Mouse (Mus musculus) hindbrain, embryonic 15.5 days (tissue): ENCODE data around the gene A630001G21Rik. TPM values are rescaled to one million over a fixed set of nuclear protein-coding genes. Genes with fewer than 3 reads are reported as not detected.

Source experiments
- ATAC-seq: fragments of 200-750 bp; cut with Nextera tagmentation; 2 replicates; pipeline ENCODE4 v1.8.0; 2017; ENCODE audit warnings: low read depth, moderate number of reproducible peaks, moderate TSS enrichment; ENCODE audit not compliant: low FRiP score
- H3K27ac ChIP-seq: fragments of 300-500 bp; sonication (generic); replicated peaks from 2 replicates; pipeline ENCODE4 v1.5.1; 2015; ENCODE audit warnings: mild to moderate bottlenecking, inconsistent platforms
- H3K27me3 ChIP-seq: fragments of 300-500 bp; sonication (generic); 2 replicates; pipeline ENCODE4 v1.6.1; 2015; ENCODE audit warnings: control low read depth, inconsistent platforms
- H3K36me3 ChIP-seq: fragments of 300-500 bp; sonication (generic); 2 replicates; pipeline ENCODE4 v1.6.1; 2015; ENCODE audit warnings: control low read depth, inconsistent platforms
- H3K4me1 ChIP-seq: fragments of 300-500 bp; sonication (generic); replicated peaks from 2 replicates; pipeline ENCODE4 v1.6.1; 2015; ENCODE audit warnings: control low read depth, inconsistent platforms
- H3K4me2 ChIP-seq: fragments of 300-500 bp; sonication (generic); 2 replicates; pipeline ENCODE4 v1.6.1; 2015; ENCODE audit warnings: moderate library complexity, mild to moderate bottlenecking, inconsistent platforms
- H3K4me3 ChIP-seq: fragments of 300-500 bp; sonication (generic); 2 replicates; pipeline ENCODE4 v1.5.1; 2015; ENCODE audit warnings: mild to moderate bottlenecking, inconsistent platforms
- H3K9ac ChIP-seq: fragments of 300-500 bp; sonication (generic); 2 replicates; pipeline ENCODE4 v1.6.1; 2015; ENCODE audit warnings: inconsistent platforms
- H3K9me3 ChIP-seq: fragments of 300-500 bp; sonication (generic); 2 replicates; pipeline ENCODE4 v1.6.1; 2016; ENCODE audit warnings: control low read depth, inconsistent platforms
- WGBS: fragments of 180-500 bp; shearing (Covaris S2); methylation state at CpG from one replicate; pipeline ENCODE4 v1.1.7; 2015; 5-methylcytosine and 5-hydroxymethylcytosine counted together
- microRNA-seq: library from miRNA; unstranded; fragments of <30 nt; microRNA quantifications from one replicate; pipeline ENCODE4, GENCODE M21; 2016
- polyA plus RNA-seq: library from polyadenylated mRNA; unstranded; fragments of >200 nt; fragmentation: Nextera tagmentation; extraction: Ambion mirVana; gene quantifications from 2 replicates; pipeline ENCODE4 v1.2.1, GENCODE M21; 2015

The A630001G21Rik gene
- polyA plus RNA-seq, 1 experiment from 2014 or later = 0.61 TPM

DNA sequence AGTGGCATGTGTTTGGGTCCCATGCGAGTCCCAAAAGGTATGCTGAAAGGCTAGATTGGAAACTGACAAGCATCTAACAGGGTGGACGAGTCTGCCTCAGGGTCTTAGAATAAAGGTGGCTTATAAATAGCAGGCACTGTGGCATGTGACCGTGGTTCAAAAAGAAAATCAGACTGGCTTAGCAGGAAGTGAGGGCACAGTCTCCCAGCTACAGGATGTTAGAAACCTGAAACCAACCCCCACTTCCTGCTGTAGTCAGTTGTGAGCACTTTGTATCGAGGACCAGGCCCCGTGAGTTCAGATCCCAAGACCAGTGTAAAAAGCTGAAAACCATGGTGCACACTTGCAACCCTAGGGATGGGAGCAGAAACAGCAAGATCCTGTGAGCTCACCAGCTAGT, 91.1 kb downstream of the A630001G21Rik start:
- H3K27me3 ChIP-seq = no peaks in the 10 kb centered on the region
- H3K4me3 ChIP-seq = no peak overlapping the region
- no peak overlapping the region for H3K27ac ChIP-seq
- H3K9ac ChIP-seq = no peak overlapping the region
- no peaks in the 10 kb centered on the region for H3K36me3 ChIP-seq
- 82% methylated on average over 5 of the region's 5 CpGs for WGBS
- H3K9me3 ChIP-seq = no peaks in the 10 kb centered on the region
- H3K4me1 ChIP-seq = no peaks in the 10 kb centered on the region
- no peak for ATAC-seq
- no peak overlapping the region for H3K4me2 ChIP-seq

DNA sequence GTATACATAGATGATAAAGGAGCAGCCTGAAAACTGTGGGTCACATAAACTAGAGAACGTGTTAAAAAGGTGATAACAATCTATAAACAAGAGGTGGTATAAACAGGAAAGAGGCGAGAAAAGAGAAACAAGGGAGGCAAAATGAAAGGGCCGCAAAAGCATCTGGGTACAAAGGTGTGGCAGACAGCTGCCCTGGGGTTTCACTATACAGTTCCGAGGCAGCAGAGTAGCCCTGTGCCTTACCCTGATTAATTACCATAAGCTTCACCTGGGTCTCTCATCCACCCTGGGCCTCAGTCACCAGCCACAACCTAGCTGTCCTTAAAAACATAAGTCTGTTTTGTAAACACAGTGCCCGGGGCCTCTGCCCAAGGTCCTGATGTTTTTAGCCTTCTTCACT, 91.8 kb downstream of the A630001G21Rik start:
- Histone ChIP-seq H3K4me2 (no peak overlapping the region), H3K27ac (no peak overlapping the region), H3K4me3 (no peak overlapping the region), H3K9ac (no peak overlapping the region), H3K36me3 (no peaks in the 10 kb centered on the region), H3K9me3 (no peaks in the 10 kb centered on the region), H3K27me3 (no peaks in the 10 kb centered on the region), H3K4me1 (no peaks in the 10 kb centered on the region)
- WGBS = 76% methylated on average over 5 of the region's 5 CpGs
- no peak for ATAC-seq

DNA sequence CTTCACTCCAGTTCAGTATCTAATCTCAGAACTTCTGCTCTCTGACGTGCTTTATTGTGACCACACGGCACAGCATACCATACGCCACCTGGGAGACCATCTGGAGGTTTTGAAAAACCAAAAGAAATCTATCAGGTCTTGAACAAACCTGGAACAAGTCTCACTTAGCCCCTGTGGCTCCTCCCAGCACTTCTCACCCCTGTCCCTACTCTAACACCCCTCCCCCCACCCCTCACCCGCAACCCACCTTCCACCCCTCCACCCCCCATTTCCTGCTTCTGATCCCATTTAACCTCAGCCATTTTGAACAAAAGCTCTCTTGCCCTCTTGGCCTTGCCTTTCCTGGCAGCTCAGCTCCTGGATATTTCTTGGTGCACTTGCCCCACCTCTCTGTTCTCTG, 98.2 kb downstream of the A630001G21Rik start:
- 75% methylated on average over 4 of the region's 4 CpGs for WGBS
- Histone ChIP-seq H3K36me3 (no peaks in the 10 kb centered on the region), H3K9ac (no peak overlapping the region), H3K4me3 (no peak overlapping the region), H3K9me3 (no peaks in the 10 kb centered on the region), H3K4me2 (no peak overlapping the region), H3K4me1 (no peaks in the 10 kb centered on the region), H3K27ac (no peak overlapping the region), H3K27me3 (no peaks in the 10 kb centered on the region)
- ATAC-seq = no peak

Small RNA genes lying within 50 kb of the gene (microRNA-seq; reads per million reads assigned to microRNA genes)
- gene Gm25472 (not detected), gene Mir8096 (not detected)

Other genes with a start within 250 kb of the A630001G21Rik start
- not detected in 2 replicates for gene G530012D18Rik, start 203.0 kb downstream of the A630001G21Rik start, polyA plus RNA-seq
- gene Sp110, start 179.8 kb downstream of the A630001G21Rik start, polyA plus RNA-seq = 0.53 and 1.1 TPM in 2 replicates
- 0.49 and 0.64 TPM in 2 replicates for gene Sp140, start 178.3 kb downstream of the A630001G21Rik start, polyA plus RNA-seq
- gene Sp100, start 128.7 kb downstream of the A630001G21Rik start, polyA plus RNA-seq = 0.78 and 1.8 TPM in 2 replicates
- gene Cab39, start 14.8 kb upstream of the A630001G21Rik start, polyA plus RNA-seq = 46.4 and 50.0 TPM in 2 replicates
- gene Itm2c, start 115.6 kb upstream of the A630001G21Rik start, polyA plus RNA-seq = 204 TPM in 2 replicates
- 7.1 and 7.7 TPM in 2 replicates for gene 4933407L21Rik, start 149.8 kb upstream of the A630001G21Rik start, polyA plus RNA-seq
- 0.17 and 0.25 TPM in 2 replicates for gene Gpr55, start 182.4 kb upstream of the A630001G21Rik start, polyA plus RNA-seq
- gene Spata3, start 238.2 kb upstream of the A630001G21Rik start, polyA plus RNA-seq = 0.32 and 0.87 TPM in 2 replicates